Mouse (Mus musculus): ENCODE results near the gene Capza1.

DNA sequence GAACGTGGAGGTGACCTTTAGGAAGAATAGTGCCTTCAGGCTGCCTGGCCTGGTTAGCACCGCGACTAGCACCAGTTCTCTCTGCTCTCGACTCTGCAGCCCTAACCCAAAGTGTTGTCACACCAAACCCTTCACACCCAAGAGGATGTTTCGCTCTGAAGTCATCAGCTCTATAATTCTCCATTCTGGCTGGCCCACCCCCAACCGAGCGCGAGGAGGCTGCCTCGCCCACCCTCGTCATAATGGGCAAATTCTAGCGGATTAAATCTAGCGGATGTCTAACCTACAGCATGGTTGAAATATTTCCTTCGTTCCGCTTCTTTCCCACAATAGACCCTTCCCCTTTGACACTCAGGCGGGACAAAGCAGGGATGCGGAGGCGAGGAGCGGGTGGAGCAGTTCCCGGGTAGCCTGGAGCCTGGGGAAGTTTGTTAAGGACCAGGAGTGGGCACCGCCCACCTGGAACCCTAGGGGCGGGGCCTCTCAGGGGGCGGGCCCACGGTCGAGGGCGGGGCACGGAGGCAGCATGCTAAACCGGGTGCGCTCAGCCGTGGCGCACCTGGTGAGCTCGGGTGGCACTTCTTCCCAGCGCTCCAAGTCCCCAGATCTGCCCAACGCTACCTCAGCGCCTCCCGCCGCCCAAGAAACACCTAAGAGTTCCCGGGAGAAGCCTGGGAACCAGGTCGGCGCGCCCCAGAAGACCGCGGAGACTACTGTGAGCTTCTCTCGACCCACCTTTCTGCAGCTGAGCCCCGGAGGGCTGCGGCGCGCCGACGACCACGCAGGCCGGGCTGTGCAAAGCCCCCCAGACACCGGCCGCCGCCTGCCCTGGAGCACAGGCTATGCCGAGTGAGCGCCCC is 83.5 kb downstream of the Capza1 start, which contains the start of gene Ppm1j:
- TF ChIP-seq MAX (IDR thresholded peaks at IDR 0.05; ENCODE audit: low read depth) (no peak), POLR2A (IDR thresholded peaks at IDR 0.05; ENCODE audit: insufficient read length, low read depth) (no peak), USF1 (IDR thresholded peaks at IDR 0.05; ENCODE audit: low read depth) (no peak), TCF3 (IDR thresholded peaks at IDR 0.05; ENCODE audit: insufficient read length, low read depth) (no peak), SRF (IDR thresholded peaks at IDR 0.05; ENCODE audit: control insufficient read depth, insufficient read length, low read depth) (no peak), MYOD1 (IDR thresholded peaks at IDR 0.05; ENCODE audit: control insufficient read depth in 1 of 3, insufficient read length in 2 of 3, low read depth in 2 of 3) (peak in 1 of 3 experiments; percentile 36), POLR2AphosphoS2 (IDR thresholded peaks at IDR 0.05; ENCODE audit: insufficient read length, low read depth) (no peak), E2F4 (IDR thresholded peaks at IDR 0.05; ENCODE audit: insufficient read depth) (no peak), REST (IDR thresholded peaks at IDR 0.05; ENCODE audit: insufficient read depth, insufficient read length) (no peak), TCF12 (IDR thresholded peaks at IDR 0.05; ENCODE audit: insufficient read depth, poor library complexity, severe bottlenecking) (no peak), CEBPB (IDR thresholded peaks at IDR 0.05; ENCODE audit: insufficient read depth, poor library complexity, severe bottlenecking) (no peak)

All from myocyte (in vitro differentiated cells).